Mouse (Mus musculus) cerebellum, postnatal 36 days (tissue): Measurements from ENCODE around the gene Tcea3.

Source experiments
- DNase-seq, 2 experiments: peaks; one replicate each; pipeline ENCODE4 v3.0.0; 2021 to 2022; ENCODE audit warnings: mixed read lengths in 2 of 2

The Tcea3 gene

DNA sequence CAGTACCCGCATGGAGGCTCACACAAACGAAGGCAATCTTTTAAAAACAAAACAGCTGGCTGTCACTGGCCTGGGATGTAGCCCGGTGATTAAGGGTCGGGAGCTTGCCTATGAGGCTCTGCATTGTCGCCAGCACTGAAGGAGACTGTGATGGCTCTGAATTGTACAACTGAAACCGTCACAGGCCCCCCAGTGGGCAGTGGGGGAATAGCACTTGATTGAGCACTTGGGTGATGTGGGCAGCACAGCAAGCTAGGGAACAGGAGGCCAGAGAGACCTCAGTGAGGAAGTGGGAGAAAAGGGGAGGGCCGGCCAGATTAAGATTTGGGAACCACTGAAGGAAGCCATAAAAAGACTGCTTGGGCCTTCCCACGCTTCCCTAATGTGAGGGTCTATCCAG is 7.9 kb upstream of the Tcea3 start:
- peak; percentile 86 for DNase-seq

DNA sequence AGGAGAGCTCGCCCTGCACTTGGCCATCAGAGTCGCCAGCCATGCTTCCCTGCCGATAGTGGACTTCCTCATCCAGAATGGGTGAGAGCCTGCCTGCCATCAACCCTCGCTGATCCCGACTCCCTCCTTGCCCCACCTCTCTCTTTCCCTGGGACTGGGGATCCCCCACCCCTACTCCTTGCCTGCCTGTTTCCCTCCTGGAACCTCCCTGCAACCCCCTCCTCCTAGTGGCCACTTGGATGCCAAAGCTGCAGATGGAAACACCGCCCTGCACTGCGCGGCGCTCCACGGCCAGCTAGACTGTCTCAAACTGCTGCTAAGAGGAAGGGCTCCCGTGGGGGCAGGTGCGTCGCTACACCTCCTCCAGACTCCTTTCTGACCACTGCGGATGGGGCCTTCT is 7.4 kb upstream of the Tcea3 start:
- no peak for DNase-seq

DNA sequence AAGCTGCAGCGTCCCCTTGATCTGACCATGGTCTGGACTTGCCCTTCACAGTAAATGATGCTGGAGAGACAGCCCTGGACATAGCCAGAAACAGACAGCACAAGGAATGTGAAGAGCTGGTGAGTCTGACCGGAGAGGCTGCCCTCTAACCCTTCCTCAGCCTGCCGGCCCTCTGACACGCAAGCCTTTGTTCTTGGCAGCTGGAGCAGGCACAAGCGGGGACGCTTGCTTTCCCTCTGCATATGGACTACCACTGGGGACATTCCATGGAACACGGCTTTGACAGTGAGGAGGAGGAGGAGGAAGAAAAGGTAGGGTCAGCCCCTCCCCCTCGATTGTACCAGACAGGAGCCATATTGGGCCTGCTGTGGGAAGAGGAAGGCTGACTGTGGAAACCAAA is 6.6 kb upstream of the Tcea3 start:
- no peak for DNase-seq

DNA sequence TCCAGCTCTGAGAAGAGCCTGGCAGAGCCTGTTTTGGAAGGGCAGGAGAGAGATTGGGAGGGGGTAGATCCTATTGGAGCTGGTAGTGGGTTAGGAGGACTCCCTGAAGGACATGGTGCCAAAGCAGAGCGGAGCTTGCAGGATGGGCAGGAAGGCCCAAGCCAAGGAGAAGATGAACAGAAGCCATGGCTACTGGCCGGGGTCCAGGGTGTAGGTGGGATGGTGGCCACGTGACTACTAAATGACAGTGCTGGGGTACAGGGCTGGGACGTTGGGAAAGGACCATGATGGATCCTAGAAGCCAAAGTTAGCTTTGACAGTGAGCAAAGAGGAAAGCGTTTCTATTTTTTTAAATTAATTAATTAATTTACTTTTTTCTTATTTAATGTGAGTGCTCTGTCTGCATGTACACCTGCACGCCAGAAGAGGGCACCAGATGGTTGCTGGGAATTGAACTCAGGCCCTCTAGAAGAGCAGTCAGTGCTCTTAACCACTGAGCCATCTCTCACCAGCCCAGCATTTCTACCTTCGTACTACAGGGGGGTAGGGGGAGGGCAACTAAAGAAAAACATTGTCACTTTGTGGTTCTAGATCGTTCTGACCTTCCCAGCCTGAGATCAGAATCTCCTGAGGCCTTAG is 5.3 kb upstream of the Tcea3 start:
- peak in 1 of 2 experiments; percentile 12 for DNase-seq

DNA sequence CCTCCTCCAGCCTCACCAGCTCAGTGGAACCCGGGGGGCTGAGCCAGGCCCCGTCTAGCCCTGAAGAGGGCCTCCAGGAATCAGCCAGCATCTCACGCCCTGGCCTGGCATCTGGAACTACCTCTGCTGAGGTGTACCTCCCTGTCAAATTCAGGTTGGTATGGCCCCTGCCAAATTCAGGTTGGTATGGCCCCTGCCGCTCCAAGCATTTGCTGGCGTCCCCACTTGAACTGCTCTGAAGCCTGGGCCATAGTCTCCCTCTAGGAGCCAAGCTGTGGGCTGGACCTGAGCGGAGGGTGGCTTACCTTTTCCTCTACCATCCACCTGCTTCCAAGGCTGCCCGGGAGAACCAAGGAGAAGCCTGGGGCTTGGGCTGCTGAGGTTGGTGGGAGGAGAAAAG is 4.8 kb upstream of the Tcea3 start:
- no peak for DNase-seq

DNA sequence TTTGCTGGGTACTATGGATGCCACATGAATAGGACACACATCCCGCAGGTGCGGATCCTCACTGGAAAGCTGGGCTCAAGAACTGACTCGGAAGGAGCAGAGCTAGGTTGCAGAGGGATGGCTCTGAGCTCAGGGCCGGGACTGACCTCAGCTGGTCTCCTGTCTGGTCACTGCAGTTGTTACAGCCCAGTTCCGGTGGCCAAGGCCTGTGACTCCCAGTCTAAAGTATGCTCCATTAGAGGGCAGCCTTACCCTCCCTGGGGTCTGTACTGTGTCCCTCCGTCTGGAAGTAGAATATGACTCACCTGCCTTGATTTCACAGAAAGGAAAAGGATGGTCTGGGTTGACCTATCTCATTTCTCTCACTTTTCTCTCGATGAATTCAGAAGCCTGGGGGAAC is 3.3 kb upstream of the Tcea3 start:
- no peak for DNase-seq

DNA sequence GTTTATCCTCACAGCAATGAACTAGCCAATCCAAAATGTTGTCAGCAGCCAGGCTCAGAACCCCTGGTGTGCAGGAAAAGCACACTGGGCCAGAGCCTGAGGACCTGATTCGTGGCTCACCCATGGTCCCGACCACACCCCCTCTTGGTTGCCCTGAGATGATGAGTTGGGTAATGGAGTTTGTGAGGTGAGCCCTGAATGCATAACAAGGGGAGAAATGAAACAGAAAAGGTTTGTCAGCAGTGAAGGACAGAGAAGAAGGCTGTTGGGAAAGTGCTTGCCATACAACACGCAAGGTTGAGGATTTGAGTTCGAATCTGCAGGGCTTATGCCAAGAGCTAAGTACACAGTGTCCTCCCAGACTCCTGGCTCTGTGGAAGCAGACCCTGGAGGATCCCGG is 1.8 kb upstream of the Tcea3 start:
- no peak for DNase-seq

DNA sequence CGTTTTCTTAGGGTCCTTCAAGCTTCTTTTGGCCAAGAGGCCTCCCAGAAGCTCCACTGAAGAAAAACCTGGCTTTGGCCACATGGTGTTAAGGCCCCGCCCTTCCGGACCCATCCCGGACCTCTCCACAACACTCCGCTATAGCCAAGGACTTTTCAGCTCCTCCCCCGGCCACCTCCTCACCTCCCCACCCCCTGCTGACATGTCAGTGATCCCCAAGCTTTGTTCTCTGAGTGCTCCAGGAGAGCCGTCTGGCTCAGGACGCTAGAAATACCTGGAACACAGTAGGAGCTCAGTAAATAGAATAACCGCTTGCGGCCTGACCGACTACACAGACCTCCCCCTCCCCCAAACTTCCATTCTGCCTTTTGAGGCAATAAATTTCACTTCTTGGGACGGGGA is 960 bp upstream of the Tcea3 start:
- DNase-seq = no peak

DNA sequence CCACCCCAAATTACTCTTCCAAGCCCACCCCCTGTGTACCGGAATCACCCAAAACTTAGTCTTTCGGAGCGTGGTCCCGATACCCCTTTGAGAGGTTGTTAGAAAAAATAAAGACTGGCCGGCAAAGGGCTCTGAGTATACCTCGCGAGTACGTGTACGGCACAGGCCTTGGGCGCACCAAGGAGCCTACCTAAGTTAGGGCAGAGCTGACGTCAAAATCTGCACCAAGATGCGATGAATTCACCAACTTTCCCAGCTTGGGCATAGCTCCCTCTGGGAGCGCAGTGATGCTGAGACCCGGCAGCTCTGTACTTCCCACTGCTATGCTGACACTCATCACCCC is 172 bp upstream of the Tcea3 start:
- DNase-seq = no peak

DNA sequence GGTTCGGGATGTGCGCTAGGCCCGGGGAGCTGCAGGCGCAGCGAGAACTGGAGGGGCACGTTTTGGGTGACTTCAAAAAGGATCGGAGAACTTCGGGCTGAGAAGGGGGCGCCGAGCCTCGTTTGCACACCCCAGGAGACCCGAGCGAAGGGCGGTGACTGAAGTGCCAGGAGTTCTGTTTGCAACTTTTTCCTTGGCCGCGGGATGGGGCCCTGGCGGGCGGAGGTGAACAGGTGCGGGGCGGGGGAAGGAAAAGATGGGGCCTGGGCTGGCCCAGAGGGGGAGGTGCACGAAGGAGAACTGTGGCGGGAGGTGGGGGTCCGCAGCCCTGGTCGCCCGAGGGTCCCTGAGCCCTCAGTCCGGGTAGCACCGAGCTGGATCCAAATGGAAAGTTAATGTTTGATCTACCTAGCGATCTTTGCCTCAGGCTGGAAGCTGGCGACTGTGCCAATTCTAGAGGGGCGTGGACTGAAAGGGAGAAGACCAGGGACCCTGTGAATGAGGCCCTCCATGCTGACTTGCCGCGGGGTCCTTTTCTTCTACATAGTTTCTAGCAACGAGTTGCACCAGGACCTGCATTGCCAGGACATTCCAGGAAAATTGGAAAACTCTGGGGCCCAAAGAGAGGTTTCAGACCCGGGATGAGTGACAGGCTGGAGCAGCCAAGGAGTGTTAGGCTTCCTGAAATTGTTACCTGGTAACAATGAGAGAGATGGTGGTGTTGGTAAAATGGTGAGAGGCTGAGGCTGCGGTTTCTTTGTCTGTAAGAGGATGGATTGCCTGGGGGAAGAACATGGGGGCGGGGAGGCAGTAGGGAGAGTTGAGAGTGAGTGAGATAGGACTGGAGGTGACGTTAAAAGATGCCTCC is 1.2 kb downstream of the Tcea3 start:
- no peak for DNase-seq

DNA sequence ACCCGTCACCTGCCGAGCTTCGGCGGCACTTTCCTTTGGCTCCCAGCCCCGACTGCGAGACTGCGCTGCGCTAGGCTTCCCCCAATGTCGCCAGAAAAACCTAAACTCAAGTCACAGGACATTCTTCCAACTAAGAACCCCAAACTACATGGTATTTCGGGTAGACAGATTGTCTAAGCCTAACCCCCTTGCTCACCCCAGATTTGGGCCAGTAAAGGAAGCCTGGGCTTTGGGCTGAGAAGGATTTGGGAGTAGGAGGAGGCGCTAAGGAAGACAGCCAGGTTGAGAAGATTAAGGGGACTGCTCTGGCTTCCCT is 1.8 kb downstream of the Tcea3 start:
- no peak for DNase-seq

DNA sequence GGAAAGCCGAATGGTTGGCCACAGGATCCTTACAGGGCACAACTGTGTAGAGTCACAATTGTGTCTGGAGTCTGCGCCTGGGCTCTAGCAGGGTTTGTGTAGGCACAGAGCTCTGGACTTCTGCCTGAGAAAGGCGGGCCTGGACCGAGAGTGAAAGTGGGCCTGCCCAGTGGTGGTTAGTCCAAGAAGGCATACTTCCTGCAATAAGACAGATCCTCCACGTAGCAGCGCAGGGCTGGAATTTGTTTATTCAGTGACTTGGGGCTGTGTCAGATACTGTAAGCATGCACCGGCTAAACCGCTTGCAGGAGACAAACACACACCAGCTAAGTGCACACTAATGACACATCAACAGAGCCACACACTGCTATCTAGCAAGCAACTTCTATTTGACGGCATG is 2.3 kb downstream of the Tcea3 start:
- no peak for DNase-seq

DNA sequence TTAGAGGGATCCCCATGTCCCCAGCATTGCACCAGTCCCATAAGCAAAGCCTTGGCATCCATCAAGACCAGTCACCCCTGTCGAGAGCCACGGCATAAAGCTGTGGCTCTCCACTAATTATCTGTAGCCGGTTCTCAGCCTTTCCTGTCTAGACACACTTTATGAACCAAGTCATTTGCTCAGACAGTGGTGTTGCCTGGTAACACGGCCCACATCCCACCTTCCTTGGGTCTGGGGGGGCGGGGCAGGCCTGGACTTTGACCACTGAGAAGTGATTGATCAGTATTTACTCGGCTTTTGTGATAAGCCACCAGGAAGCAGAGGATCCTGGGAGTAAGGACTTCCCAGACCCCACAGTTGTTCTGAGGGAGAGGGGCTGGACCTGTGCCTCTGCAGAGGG is 8.4 kb downstream of the Tcea3 start:
- DNase-seq = no peak

DNA sequence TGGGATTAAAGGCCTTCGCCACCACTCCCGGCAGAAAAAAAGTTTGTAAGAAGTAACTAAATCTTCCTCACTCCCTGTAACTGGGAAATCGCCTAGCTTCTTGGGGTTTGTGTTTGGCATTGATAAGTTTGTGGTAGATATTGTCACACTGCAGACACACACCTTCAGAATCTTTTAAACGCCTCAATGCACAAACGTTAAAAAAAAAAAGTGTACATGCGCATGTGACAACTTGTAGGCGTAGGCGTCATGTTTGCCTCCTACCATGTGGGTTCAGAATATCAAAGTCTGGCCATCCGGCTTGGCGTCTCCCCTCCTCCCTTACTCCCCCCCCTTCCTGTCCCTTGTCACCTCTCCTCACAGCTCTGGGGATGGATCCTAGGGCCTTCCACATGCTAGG is 9.2 kb downstream of the Tcea3 start:
- DNase-seq = no peak

DNA sequence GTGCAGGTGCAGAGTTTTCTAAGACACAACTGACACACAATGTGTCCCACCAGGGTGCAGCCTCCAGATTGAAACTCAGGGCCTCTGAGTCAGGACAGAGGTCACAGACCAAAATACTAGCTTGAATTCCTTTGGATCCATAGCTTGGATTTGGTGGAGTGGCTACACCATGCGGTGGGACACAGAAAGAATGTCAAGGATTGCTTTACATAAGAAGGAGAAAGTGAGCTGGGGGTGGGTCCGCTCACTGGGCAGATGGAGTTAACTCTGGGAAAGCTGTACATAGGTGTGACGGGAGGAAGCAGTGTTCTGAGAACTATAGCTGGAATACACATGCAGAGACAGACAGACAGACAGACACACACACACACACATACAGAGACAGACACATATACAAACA is 12.4 kb downstream of the Tcea3 start:
- DNase-seq = no peak

DNA sequence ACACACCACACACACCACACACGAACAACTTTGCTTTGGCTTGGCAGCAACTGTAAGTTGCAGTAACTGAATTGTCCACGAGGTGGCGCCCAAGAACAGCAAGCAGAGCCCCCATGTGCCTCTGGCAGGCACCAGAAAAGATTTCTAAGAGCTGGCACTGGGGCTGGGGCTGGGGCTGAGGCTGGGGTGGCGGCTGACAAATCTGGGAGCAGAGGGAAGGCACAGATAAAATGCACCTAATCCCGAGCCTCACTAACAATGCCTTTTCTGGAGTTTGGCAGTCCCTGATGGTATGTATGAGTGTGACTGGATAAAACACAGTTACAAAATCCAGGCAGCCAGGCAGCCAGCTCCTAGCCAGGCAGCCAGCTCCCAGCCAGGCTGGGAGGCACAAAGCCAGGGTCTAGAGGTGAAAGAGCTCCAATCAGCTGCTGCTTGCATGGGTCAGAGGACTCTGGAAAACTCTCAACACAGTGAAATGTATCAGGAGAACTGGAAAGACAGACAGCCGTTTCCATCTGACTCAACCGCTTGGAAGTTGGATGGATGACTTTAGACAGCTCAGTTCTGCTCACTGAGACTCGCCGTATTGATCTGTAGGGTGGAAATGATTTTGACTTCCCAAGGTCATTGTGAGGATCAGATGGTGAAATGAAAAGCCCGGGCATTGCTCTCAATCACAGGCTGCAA is 13.1 kb downstream of the Tcea3 start:
- DNase-seq = peak; percentile 79 to 81

DNA sequence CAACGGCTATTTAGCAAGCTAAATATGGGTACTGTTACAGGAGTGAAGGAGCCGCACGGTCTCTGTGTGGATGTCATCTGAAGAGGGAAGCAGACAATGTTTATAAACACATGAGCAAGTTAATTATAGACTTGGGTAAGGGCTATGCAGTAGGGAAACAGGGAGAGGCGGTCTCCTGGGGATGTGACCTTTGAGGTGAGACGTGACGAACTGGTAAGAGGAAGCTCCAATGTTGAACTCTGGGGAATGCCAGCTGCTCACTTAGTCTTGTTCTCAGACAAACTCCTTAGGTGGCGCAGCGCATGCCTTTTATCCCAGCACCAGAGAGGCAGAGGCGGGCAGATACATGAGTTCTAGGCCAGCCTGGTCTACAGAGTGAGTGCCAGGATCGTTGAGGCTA is 14.4 kb downstream of the Tcea3 start:
- no peak for DNase-seq

DNA sequence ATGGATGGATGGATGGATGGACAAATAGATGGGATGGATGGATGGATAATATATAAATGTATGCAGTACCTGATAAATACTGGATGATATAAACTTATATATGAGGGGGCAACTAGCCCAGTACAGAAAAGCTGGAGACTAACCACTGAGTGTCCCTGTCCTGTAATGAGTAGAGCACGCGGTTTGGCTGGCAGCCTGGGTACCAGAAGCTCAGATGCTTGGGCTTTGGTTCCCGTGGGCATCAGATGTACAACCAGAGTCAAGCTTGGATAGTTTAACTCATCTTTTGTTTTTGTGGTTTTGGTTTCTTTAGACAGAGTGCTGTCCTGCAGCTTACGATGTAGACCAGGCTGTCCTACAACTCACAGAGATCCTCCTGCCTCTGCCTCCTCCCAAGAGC is 16.0 kb downstream of the Tcea3 start:
- DNase-seq = no peak

DNA sequence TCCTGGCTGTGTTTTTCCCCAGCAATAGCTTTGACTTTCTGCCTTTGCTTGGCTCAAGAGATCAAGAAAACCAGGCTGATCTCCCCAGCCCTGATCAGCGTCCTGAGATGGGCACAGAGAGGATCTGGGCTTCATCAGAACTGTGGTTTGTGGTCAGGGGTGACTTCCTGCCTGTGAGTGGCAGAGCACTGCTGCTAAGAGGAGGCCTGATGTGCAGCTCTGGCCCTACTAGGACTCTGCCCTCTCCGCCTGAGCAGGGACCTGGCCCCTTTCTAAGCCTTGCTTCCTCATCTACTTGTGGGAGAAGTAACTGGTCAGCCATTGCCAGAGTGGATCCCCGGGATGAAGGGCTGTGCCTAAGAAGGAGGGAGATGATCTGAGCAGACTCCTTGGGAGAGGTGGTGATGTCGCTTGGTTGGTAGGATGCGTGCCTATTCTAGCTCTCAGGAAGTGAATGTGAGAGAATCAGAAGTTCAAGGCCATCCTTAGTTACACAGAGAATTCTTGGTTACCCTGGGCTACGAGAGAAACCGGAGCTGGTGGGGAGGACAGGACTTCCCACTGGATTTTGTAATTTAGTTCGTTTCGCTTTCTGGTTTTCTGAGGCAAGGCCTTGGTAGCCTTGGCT is 19.3 kb downstream of the Tcea3 start:
- no peak for DNase-seq

DNA sequence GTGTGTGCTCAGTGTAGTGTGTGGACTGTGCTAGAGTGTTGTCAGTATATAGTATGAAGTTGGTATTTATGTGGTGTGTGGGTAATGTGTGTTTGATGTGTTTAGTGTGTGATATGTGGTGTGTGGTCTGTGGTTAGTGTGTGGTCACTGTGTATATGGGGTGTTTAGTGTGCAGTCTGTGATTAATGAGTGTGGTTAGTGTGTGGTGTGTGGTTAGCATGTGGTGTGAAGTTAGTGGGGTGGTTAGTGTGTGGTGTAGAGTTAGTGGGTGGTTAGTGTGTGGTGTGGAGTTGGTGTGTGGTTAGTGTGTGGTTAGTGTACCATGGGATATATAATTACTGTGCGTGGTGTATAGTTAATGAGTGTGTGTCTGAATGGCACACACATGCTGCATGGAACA is 21.4 kb downstream of the Tcea3 start:
- no peak for DNase-seq

DNA sequence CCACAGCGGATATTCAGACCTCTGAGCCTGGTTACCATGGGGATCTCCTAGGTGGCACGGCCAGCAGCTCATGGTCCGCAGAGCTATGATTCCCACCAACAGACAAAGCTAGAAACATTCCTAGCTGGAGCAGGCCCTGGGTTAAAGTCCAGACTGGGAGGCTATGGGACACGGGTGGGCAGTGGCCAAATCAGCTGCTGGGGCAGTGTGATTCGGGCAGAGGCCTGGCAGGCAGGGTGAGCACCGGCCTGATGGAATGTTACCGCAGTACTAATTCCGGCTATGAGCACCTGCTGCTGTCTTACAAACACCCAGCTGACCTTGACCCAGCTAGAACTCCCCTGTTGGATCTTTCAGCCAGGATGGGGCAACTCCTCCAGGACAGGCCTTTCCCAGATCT is 23.1 kb downstream of the Tcea3 start:
- no peak for DNase-seq

DNA sequence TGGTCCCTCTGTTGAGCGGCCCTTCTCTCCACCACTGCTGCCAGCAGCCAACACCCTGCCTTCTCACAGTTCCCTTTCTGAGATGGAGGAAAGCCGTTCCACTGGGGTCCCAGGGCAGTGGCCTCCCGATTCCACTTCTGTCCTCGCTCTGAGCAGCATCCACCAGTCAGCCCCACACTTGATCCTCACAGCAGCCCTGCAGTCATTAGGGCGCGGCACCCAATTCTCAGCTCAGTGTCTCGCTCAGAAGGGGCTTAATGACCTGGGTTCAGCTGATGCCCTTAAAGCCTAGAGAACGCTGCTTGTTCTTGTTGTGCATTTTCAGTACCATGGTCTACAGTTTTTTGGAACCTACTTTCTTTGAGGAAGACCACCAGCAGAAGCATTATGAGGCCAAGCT is 33.6 kb downstream of the Tcea3 start:
- DNase-seq = no peak

DNA sequence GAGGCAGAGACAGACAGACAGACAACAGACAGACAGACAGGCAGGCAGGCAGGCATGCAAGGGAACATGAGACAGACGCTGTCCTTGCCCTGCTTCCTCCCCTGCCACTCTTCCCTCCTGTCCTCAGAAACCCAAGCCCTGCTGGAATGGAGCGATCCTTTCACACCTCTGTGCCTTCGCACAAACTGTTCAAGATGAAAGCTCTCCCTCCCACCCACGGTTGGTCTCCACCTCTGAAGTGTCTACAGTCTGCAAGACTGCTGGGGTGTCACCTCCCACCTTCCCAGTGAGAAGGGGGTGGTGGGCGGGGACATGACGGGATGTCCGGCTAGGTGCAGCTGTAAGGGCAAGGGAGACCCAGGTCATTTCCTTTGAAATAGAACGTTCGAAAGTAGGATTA is 34.1 kb downstream of the Tcea3 start:
- DNase-seq = no peak
